Mouse (Mus musculus): ENCODE data around the gene Gm17535. TPM values are rescaled to one million over a fixed set of nuclear protein-coding genes. Genes with fewer than 3 reads are reported as not detected.
"Not testable (repeated sequence)": the region's sequence is repeated elsewhere in the genome, so short reads cannot be mapped to it uniquely, and the experiment has no call there.

Gm17535 gene
- not detected in 2 replicates for polyA plus RNA-seq (2014; fragmentation: Nextera tagmentation; extraction: Ambion mirVana)

- H3K9me3 ChIP-seq (replicated peaks; ENCODE audit: control insufficient read depth, low read length); H3K4me3 ChIP-seq (ENCODE audit: low read depth, low read length); H3K4me1 ChIP-seq (ENCODE audit: control insufficient read depth, insufficient read depth, low read length); H3K4me2 ChIP-seq (ENCODE audit: low read length); H3K27me3 ChIP-seq (replicated peaks; ENCODE audit: control insufficient read depth, insufficient read depth, low read length); H3K27ac ChIP-seq (ENCODE audit: low read depth, low read length); H3K36me3 ChIP-seq (ENCODE audit: control insufficient read depth, insufficient read depth, low read length); H3K9ac ChIP-seq (ENCODE audit: low read length); DNase-seq (ENCODE audit: low spot score); ATAC-seq: not testable (repeated sequence)
- no CpG with 5 or more reads among the region's 8 CpGs for WGBS
These were observed at the start of gene Gm17535 for GRCm38 (mm10) chr9:3034299-3034698. Gene Gm17535, plus strand, starts transcription at chr9:3034599.

GRCm38 (mm10) chr9:3000445-3000972, 33.9 kb upstream of the Gm17535 start, which contains the start of gene Gm10722:
Gene Gm10722, plus strand, starts transcription at chr9:3000922.
- H3K4me3 ChIP-seq (ENCODE audit: low read depth, low read length); H3K9me3 ChIP-seq (replicated peaks; ENCODE audit: control insufficient read depth, low read length); H3K4me1 ChIP-seq (ENCODE audit: control insufficient read depth, insufficient read depth, low read length); H3K27me3 ChIP-seq (replicated peaks; ENCODE audit: control insufficient read depth, insufficient read depth, low read length); ATAC-seq; H3K27ac ChIP-seq (ENCODE audit: low read depth, low read length); H3K9ac ChIP-seq (ENCODE audit: low read length); H3K36me3 ChIP-seq (ENCODE audit: control insufficient read depth, insufficient read depth, low read length); H3K4me2 ChIP-seq (ENCODE audit: low read length): not testable (repeated sequence)
- peak; percentile 12 for DNase-seq (ENCODE audit: low spot score)
- WGBS, result 70% methylated on average over 12 of the region's 12 CpGs

- not testable (repeated sequence) for H3K9ac ChIP-seq (ENCODE audit: low read length); H3K9me3 ChIP-seq (replicated peaks; ENCODE audit: control insufficient read depth, low read length); DNase-seq (ENCODE audit: low spot score); H3K36me3 ChIP-seq (ENCODE audit: control insufficient read depth, insufficient read depth, low read length); H3K4me3 ChIP-seq (ENCODE audit: low read depth, low read length); H3K27ac ChIP-seq (ENCODE audit: low read depth, low read length); H3K4me1 ChIP-seq (ENCODE audit: control insufficient read depth, insufficient read depth, low read length); ATAC-seq; H3K27me3 ChIP-seq (replicated peaks; ENCODE audit: control insufficient read depth, insufficient read depth, low read length); H3K4me2 ChIP-seq (ENCODE audit: low read length)
- WGBS, result 65% methylated on average over 8 of the region's 8 CpGs
These were observed 33.4 kb upstream of the Gm17535 start for GRCm38 (mm10) chr9:3001006-3001405.

- 57% methylated on average over 8 of the region's 11 CpGs for WGBS
- not testable (repeated sequence) for H3K4me3 ChIP-seq (ENCODE audit: low read depth, low read length); H3K4me1 ChIP-seq (ENCODE audit: control insufficient read depth, insufficient read depth, low read length); H3K9ac ChIP-seq (ENCODE audit: low read length); H3K4me2 ChIP-seq (ENCODE audit: low read length); H3K36me3 ChIP-seq (ENCODE audit: control insufficient read depth, insufficient read depth, low read length); H3K27ac ChIP-seq (ENCODE audit: low read depth, low read length); H3K9me3 ChIP-seq (replicated peaks; ENCODE audit: control insufficient read depth, low read length); H3K27me3 ChIP-seq (replicated peaks; ENCODE audit: control insufficient read depth, insufficient read depth, low read length)
- ATAC-seq (peak; percentile 87), DNase-seq (ENCODE audit: low spot score) (peak; percentile 10)
These were observed 32.3 kb upstream of the Gm17535 start for GRCm38 (mm10) chr9:3001948-3002659.

GRCm38 (mm10) chr9:3002794-3003396, 31.5 kb upstream of the Gm17535 start, which contains the start of gene Gm11168:
Gene Gm11168, plus strand, starts transcription at chr9:3003346.
- not testable (repeated sequence) for H3K4me3 ChIP-seq (ENCODE audit: low read depth, low read length); ATAC-seq; H3K9ac ChIP-seq (ENCODE audit: low read length); H3K4me2 ChIP-seq (ENCODE audit: low read length); H3K9me3 ChIP-seq (replicated peaks; ENCODE audit: control insufficient read depth, low read length); DNase-seq (ENCODE audit: low spot score); H3K27me3 ChIP-seq (replicated peaks; ENCODE audit: control insufficient read depth, insufficient read depth, low read length); H3K4me1 ChIP-seq (ENCODE audit: control insufficient read depth, insufficient read depth, low read length); H3K36me3 ChIP-seq (ENCODE audit: control insufficient read depth, insufficient read depth, low read length); H3K27ac ChIP-seq (ENCODE audit: low read depth, low read length)
- 69% methylated on average over 5 of the region's 14 CpGs for WGBS

GRCm38 (mm10) chr9:3006179-3006578, 28.2 kb upstream of the Gm17535 start:
- H3K9me3 ChIP-seq (replicated peaks; ENCODE audit: control insufficient read depth, low read length), result peaks cover 10% of the 10 kb centered on the region
- H3K4me2 ChIP-seq (ENCODE audit: low read length); H3K27me3 ChIP-seq (replicated peaks; ENCODE audit: control insufficient read depth, insufficient read depth, low read length); H3K9ac ChIP-seq (ENCODE audit: low read length); H3K36me3 ChIP-seq (ENCODE audit: control insufficient read depth, insufficient read depth, low read length); H3K27ac ChIP-seq (ENCODE audit: low read depth, low read length); ATAC-seq; DNase-seq (ENCODE audit: low spot score); H3K4me3 ChIP-seq (ENCODE audit: low read depth, low read length); H3K4me1 ChIP-seq (ENCODE audit: control insufficient read depth, insufficient read depth, low read length): not testable (repeated sequence)
- 82% methylated on average over 1 of the region's 5 CpGs for WGBS

GRCm38 (mm10) chr9:3006636-3007035, 27.8 kb upstream of the Gm17535 start:
- not testable (repeated sequence) for H3K27me3 ChIP-seq (replicated peaks; ENCODE audit: control insufficient read depth, insufficient read depth, low read length); H3K27ac ChIP-seq (ENCODE audit: low read depth, low read length); H3K9ac ChIP-seq (ENCODE audit: low read length); H3K4me2 ChIP-seq (ENCODE audit: low read length); H3K4me3 ChIP-seq (ENCODE audit: low read depth, low read length); H3K4me1 ChIP-seq (ENCODE audit: control insufficient read depth, insufficient read depth, low read length); H3K36me3 ChIP-seq (ENCODE audit: control insufficient read depth, insufficient read depth, low read length); DNase-seq (ENCODE audit: low spot score)
- H3K9me3 ChIP-seq (replicated peaks; ENCODE audit: control insufficient read depth, low read length), result peaks cover 10% of the 10 kb centered on the region
- 59% methylated on average over 8 of the region's 8 CpGs for WGBS
- peak; percentile 60 for ATAC-seq

GRCm38 (mm10) chr9:3007272-3007671, 27.1 kb upstream of the Gm17535 start:
- 0 out of 2 replicates have a peak, but pooled peaks have one; percentile 9 for ATAC-seq
- peaks cover 10% of the 10 kb centered on the region for H3K9me3 ChIP-seq (replicated peaks; ENCODE audit: control insufficient read depth, low read length)
- H3K4me2 ChIP-seq (ENCODE audit: low read length); H3K27ac ChIP-seq (ENCODE audit: low read depth, low read length); H3K4me1 ChIP-seq (ENCODE audit: control insufficient read depth, insufficient read depth, low read length); H3K4me3 ChIP-seq (ENCODE audit: low read depth, low read length); H3K27me3 ChIP-seq (replicated peaks; ENCODE audit: control insufficient read depth, insufficient read depth, low read length); H3K9ac ChIP-seq (ENCODE audit: low read length); H3K36me3 ChIP-seq (ENCODE audit: control insufficient read depth, insufficient read depth, low read length): not testable (repeated sequence)
- peak; percentile 0 for DNase-seq (ENCODE audit: low spot score)
- WGBS, result 75% methylated on average over 7 of the region's 9 CpGs

- H3K4me3 ChIP-seq (ENCODE audit: low read depth, low read length); H3K4me1 ChIP-seq (ENCODE audit: control insufficient read depth, insufficient read depth, low read length); DNase-seq (ENCODE audit: low spot score); H3K27ac ChIP-seq (ENCODE audit: low read depth, low read length); H3K36me3 ChIP-seq (ENCODE audit: control insufficient read depth, insufficient read depth, low read length); H3K9ac ChIP-seq (ENCODE audit: low read length); H3K4me2 ChIP-seq (ENCODE audit: low read length); H3K27me3 ChIP-seq (replicated peaks; ENCODE audit: control insufficient read depth, insufficient read depth, low read length): not testable (repeated sequence)
- H3K9me3 ChIP-seq (replicated peaks; ENCODE audit: control insufficient read depth, low read length), result peaks cover 10% of the 10 kb centered on the region
- peak; percentile 47; the same call in 1 of the 2 replicates for ATAC-seq
- no CpG with 5 or more reads among the region's 5 CpGs for WGBS
These were observed 25.1 kb upstream of the Gm17535 start for GRCm38 (mm10) chr9:3009331-3009730.
